Mouse (Mus musculus) layer of hippocampus, adult 2 months (tissue): ENCODE measurements around the gene D130040H23Rik. TPM values are rescaled to one million over a fixed set of nuclear protein-coding genes. Genes with fewer than 3 reads are reported as not detected.
"Not testable (repeated sequence)": the region's sequence is repeated elsewhere in the genome, so short reads cannot be mapped to it uniquely, and the experiment has no call there.

Experiments
- DNase-seq, 2 experiments: peaks; one replicate each; pipeline ENCODE4 v3.0.0; 2022; ENCODE audit warnings: low spot score in 2 of 2
- H3K27ac ChIP-seq: fragments of 200-600 bp; 2 replicates; pipeline ENCODE4 v1.8.1; 2022
- H3K4me3 ChIP-seq: fragments of 200-600 bp; 2 replicates; pipeline ENCODE4 v1.8.1; 2022; ENCODE audit warnings: mild to moderate bottlenecking
- CTCF ChIP-seq: fragments of 200-600 bp; conservative IDR thresholded peaks from 2 replicates; pipeline ENCODE4 v1.8.1; 2022; ENCODE audit warnings: antibody characterized with exemption, mild to moderate bottlenecking, moderate library complexity
- long read RNA-seq, 2 experiments: library from polyadenylated mRNA; stranded (forward); transcript quantifications; one replicate each; pipeline ENCODE4 v2.0.0; 2021; ENCODE audit warnings: borderline mapping rate in 2 of 2
- total RNA-seq, 2 experiments: library from RNA; stranded (reverse); gene quantifications; 2 replicates each; pipeline ENCODE4 v1.2.3; 2021

Gene D130040H23Rik
- total RNA-seq = 10 to 100 TPM; 22.5 to 25.1 TPM
- long read RNA-seq, experiment 1, partial matches to known transcripts = 0 of 1 reads
- long read RNA-seq, experiment 1, other reads (novel, unspliced or antisense) = 0 of 1 reads
- long read RNA-seq, experiment 2, partial matches to known transcripts = 0 of 1 reads
- long read RNA-seq, experiment 2, other reads (novel, unspliced or antisense) = 1 of 1 reads

- TF ChIP-seq CTCF = no peak
- DNase-seq = peak; percentile 77 to 86
- Histone ChIP-seq H3K27ac (peak within 1 kb of the TSS; percentile 91), H3K4me3 (peak within 1 kb of the TSS; percentile 68)
These were observed at the start of gene D130040H23Rik for GRCm38 (mm10) chr8:69270386-69271202. TSS of gene D130040H23Rik (plus strand) at chr8:69271080.

GRCm38 (mm10) chr8:69242541-69242940 lies 28.3 kb upstream of the D130040H23Rik start:
- TF ChIP-seq CTCF = no peak
- DNase-seq = no peak
- H3K4me3 ChIP-seq = no peak overlapping the region
- no peak overlapping the region for H3K27ac ChIP-seq

GRCm38 (mm10) chr8:69268525-69268924 lies 2.4 kb upstream of the D130040H23Rik start:
- no peak overlapping the region for H3K4me3 ChIP-seq
- no peak overlapping the region for H3K27ac ChIP-seq
- peak; percentile 66 for TF ChIP-seq CTCF
- no peak for DNase-seq

DNA sequence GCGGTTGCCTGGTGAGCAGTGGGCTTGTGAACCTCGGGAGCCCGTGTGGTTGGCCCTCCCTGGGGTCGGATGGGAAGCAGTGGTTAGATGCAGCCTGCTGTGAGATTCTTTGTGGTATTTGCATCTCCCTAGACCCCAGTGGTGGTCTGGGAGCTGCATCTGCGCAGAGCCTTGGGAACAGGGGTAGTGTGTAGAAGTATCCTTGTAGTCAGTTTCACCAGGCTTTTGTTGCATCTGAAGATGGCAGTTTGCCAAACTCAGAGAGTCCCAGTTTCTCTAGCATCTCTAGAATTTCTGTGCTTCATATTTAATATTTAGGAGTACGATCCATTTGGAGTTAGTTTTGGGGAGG lies 299 bp downstream of the D130040H23Rik start:
- peak overlapping the region; percentile 68 for H3K4me3 ChIP-seq
- no peak for DNase-seq

DNA sequence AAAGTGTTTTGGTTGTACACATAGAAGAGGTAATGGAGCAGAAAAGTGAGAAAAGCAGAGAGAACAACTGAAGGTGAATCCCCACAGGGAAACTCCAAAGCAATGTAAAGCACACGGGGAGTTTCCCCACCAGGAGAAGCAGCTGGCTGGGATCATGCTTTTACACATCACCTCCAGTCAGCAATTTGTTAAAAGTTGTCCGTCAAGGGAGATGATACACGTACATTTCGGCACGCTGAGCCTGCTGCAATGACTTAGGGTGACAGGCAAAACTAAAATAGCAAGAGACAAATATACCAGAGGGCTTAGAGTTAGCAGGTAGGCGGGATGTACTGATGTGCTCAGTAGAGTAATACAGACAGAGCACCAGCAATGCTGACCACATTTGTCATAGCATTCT lies 1.6 kb downstream of the D130040H23Rik start:
- no peak overlapping the region for H3K4me3 ChIP-seq
- DNase-seq = no peak
- no peak overlapping the region for H3K27ac ChIP-seq
- no peak for TF ChIP-seq CTCF

More for the DNA sequence above, 299 bp downstream of the D130040H23Rik start:
- no peak for TF ChIP-seq CTCF
- H3K27ac ChIP-seq = peak overlapping the region; percentile 91

GRCm38 (mm10) chr8:69324771-69325170 lies 53.9 kb downstream of the D130040H23Rik start:
- TF ChIP-seq CTCF = no peak
- no peak for DNase-seq
- Histone ChIP-seq H3K4me3 (no peak overlapping the region), H3K27ac (no peak overlapping the region)

DNA sequence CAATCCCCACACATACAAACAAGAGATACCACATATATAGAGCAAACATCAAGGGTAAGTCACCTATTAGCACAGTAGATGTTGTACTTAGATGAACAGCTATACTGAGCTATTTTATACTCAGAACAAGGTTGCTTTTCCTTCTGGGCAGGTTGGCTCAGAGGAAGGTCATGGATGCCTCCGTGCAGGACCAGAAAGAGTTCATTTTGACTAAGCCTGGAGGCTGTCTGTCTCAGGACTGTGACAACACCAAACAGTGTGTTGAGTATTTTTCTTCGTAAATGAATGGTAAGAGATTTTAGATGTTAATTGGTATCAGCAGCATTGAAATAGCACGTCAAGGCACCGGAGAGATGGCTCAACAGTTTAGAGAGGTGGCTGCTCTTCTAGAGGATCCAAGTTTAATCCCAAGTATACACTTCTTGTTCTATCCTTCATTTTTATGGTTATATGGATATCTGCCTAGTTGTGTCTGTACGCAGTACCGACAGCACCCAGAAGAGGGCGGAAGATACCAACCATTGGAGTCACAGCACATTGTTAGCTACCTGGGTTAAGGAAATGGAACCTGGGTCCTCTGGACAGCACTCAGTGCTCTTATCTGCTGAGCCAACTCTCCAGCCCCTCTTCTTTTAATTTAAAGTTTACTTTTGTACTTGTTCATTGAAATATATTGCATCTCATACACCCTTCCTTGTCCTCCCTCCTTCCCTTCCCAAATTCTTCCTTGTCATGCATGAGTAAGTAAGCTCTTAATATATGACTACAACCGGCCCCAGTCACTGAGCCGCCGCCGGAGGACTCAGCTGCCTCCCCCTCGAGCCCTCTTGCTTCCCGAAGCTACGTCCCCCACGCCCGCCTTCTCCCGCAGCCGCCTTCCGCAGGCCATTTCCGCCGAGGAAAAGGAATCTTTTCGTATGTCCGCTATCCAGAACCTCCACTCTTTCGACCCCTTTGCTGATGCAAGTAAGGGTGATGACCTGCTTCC lies 57.7 kb downstream of the D130040H23Rik start:
- peak; percentile 82 to 92 for DNase-seq
- peak; percentile 92 for TF ChIP-seq CTCF
- Histone ChIP-seq H3K4me3 (peak overlapping the region; percentile 47), H3K27ac (no peak overlapping the region)

GRCm38 (mm10) chr8:69329289-69329688 lies 58.4 kb downstream of the D130040H23Rik start:
- H3K4me3 ChIP-seq = peak overlapping the region; percentile 47
- DNase-seq, H3K27ac ChIP-seq: not testable (repeated sequence)

Other genes starting within 250 kb of the D130040H23Rik start
- gene Zfp930, start 62.0 kb upstream of the D130040H23Rik start, total RNA-seq = 10 to 100 TPM; 14.1 to 14.2 TPM
- under 1 TPM in 1 of 2 experiments, not detected in 1; 0.38 TPM for gene Gm9495, start 182.5 kb downstream of the D130040H23Rik start, total RNA-seq